Mouse (Mus musculus) granulocyte monocyte progenitor cell, adult 5-6 weeks (primary cell): ENCODE measurements around the gene Slc7a9. TPM values are rescaled to one million over a fixed set of nuclear protein-coding genes. Genes with fewer than 3 reads are reported as not detected.

ENCODE experiments used
- ATAC-seq: replicated peaks from 2 replicates; pipeline ENCODE4 v1.8.0; 2016; ENCODE audit warnings: mild to moderate bottlenecking, moderate TSS enrichment, inconsistent platforms; ENCODE audit not compliant: poor library complexity, severe bottlenecking
- total RNA-seq, 2 experiments: library from RNA; stranded (forward) in 1 of 2; stranded (reverse) in 1 of 2; fragments of 200-712, 200-1000 nt in 1 of 2; fragments of >200 nt in 1 of 2; fragmentation: Nextera tagmentation in 1 of 2; gene quantifications; 2 replicates each; pipeline ENCODE4 v1.2.3; 2014 to 2017

Gene Slc7a9
- total RNA-seq, 2 experiments from 2014 or later = not detected

DNA sequence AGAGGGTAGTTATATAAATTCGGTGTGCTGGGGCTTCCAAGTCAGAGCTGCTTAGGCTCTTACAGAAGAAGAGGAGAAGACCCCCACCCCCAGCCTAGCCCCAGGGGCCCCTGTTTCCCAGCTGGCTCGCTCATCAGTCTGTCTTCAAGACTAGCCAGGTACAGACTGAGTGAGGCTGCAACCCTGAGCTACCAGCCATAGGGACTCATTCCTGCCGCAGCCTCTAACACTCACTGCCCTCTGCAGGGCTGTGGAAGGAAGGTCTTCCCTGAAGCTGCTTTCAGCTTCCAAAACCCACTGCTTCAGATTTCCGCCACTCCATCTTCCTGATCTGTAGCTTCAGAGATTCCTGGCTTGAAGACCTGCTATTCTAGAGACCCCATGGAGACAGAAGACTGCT lies 53.4 kb downstream of the Slc7a9 start:
- ATAC-seq = no peak

Other genes with a start within 250 kb of the Slc7a9 start
- gene Lrp3, start 233.3 kb upstream of the Slc7a9 start, total RNA-seq (2014; fragmentation: Nextera tagmentation) = not detected in 2 replicates
- not detected in 2 replicates for gene Lrp3, start 233.3 kb upstream of the Slc7a9 start, total RNA-seq (2017)
- gene Gpatch1, start 130.4 kb upstream of the Slc7a9 start, total RNA-seq (2014; fragmentation: Nextera tagmentation) = 20.4 and 29.5 TPM in 2 replicates
- 15.4 and 17.4 TPM in 2 replicates for gene Gpatch1, start 130.4 kb upstream of the Slc7a9 start, total RNA-seq (2017)
- gene Rhpn2, start 114.6 kb upstream of the Slc7a9 start, total RNA-seq (2014; fragmentation: Nextera tagmentation) = not detected in 2 replicates
- gene Rhpn2, start 114.6 kb upstream of the Slc7a9 start, total RNA-seq (2017) = not detected in 2 replicates
- gene Faap24, start 52.0 kb upstream of the Slc7a9 start, total RNA-seq (2014; fragmentation: Nextera tagmentation) = 15.7 and 16.8 TPM in 2 replicates
- gene Faap24, start 52.0 kb upstream of the Slc7a9 start, total RNA-seq (2017) = 11.3 and 14.3 TPM in 2 replicates
- gene Cep89, start 51.8 kb upstream of the Slc7a9 start, total RNA-seq (2014; fragmentation: Nextera tagmentation) = 5.7 and 7.2 TPM in 2 replicates
- 8.4 and 10.6 TPM in 2 replicates for gene Cep89, start 51.8 kb upstream of the Slc7a9 start, total RNA-seq (2017)
- gene Tdrd12, start 88.9 kb downstream of the Slc7a9 start, total RNA-seq (2014; fragmentation: Nextera tagmentation) = not detected in 2 replicates
- gene Tdrd12, start 88.9 kb downstream of the Slc7a9 start, total RNA-seq (2017) = not detected in 2 replicates
- 98.2 and 110 TPM in 2 replicates for gene Nudt19, start 107.5 kb downstream of the Slc7a9 start, total RNA-seq (2014; fragmentation: Nextera tagmentation)
- gene Nudt19, start 107.5 kb downstream of the Slc7a9 start, total RNA-seq (2017) = 44.6 and 52.5 TPM in 2 replicates
- gene Rgs9bp, start 136.8 kb downstream of the Slc7a9 start, total RNA-seq (2014; fragmentation: Nextera tagmentation) = 0.30 and 1.2 TPM in 2 replicates
- gene Rgs9bp, start 136.8 kb downstream of the Slc7a9 start, total RNA-seq (2017) = 0.36 and 0.65 TPM in 2 replicates
- 40.4 and 66.7 TPM in 2 replicates for gene Ankrd27, start 137.4 kb downstream of the Slc7a9 start, total RNA-seq (2014; fragmentation: Nextera tagmentation)
- 40.0 and 49.7 TPM in 2 replicates for gene Ankrd27, start 137.4 kb downstream of the Slc7a9 start, total RNA-seq (2017)
- 133 and 145 TPM in 2 replicates for gene Pdcd5, start 198.7 kb downstream of the Slc7a9 start, total RNA-seq (2014; fragmentation: Nextera tagmentation)
- 94.4 and 114 TPM in 2 replicates for gene Pdcd5, start 198.7 kb downstream of the Slc7a9 start, total RNA-seq (2017)